Mouse (Mus musculus): ENCODE data around the gene 2410137M14Rik. TPM values are rescaled to one million over a fixed set of nuclear protein-coding genes. Genes with fewer than 3 reads are reported as not detected.

2410137M14Rik gene
- polyA plus RNA-seq, 1 experiment: not detected

- peaks cover 7% of the 10 kb centered on the region for H3K4me1 ChIP-seq (ENCODE audit: control insufficient read depth, insufficient read depth, insufficient read length, low read length)
- no peak overlapping the region for H3K27ac ChIP-seq (replicated peaks; ENCODE audit: low read depth, low read length)
- peak overlapping the region; percentile 59 for H3K4me3 ChIP-seq (ENCODE audit: insufficient read depth, low read depth, low read length)
Observed at GRCm38 (mm10) chr17:36947051-36947819, 33.8 kb downstream of the 2410137M14Rik start.

GRCm38 (mm10) chr17:36944121-36944775 is 36.8 kb downstream of the 2410137M14Rik start:
- peaks cover 5% of the 10 kb centered on the region for H3K4me1 ChIP-seq (ENCODE audit: control insufficient read depth, insufficient read depth, insufficient read length, low read length)
- H3K27ac ChIP-seq (replicated peaks; ENCODE audit: low read depth, low read length): no peak overlapping the region
- H3K4me3 ChIP-seq (ENCODE audit: insufficient read depth, low read depth, low read length): no peak overlapping the region

- H3K4me3 ChIP-seq (ENCODE audit: insufficient read depth, low read depth, low read length): no peak overlapping the region
- no peak overlapping the region for H3K27ac ChIP-seq (replicated peaks; ENCODE audit: low read depth, low read length)
- H3K4me1 ChIP-seq (ENCODE audit: control insufficient read depth, insufficient read depth, insufficient read length, low read length): peaks cover 5% of the 10 kb centered on the region
Observed at GRCm38 (mm10) chr17:36943691-36944090, 37.3 kb downstream of the 2410137M14Rik start.

GRCm38 (mm10) chr17:36942791-36943471 is 38.1 kb downstream of the 2410137M14Rik start, which contains the start of gene Rnf39:
Rnf39 (plus strand) TSS chr17:36942918.
- Histone ChIP-seq H3K27ac (replicated peaks; ENCODE audit: low read depth, low read length) (no peak within 1 kb of the TSS), H3K4me1 (ENCODE audit: control insufficient read depth, insufficient read depth, insufficient read length, low read length) (peaks cover 5% of the 10 kb centered on the region), H3K4me3 (ENCODE audit: insufficient read depth, low read depth, low read length) (peak within 1 kb of the TSS; percentile 43)

- peak overlapping the region; percentile 43 for H3K4me3 ChIP-seq (ENCODE audit: insufficient read depth, low read depth, low read length)
- no peak overlapping the region for H3K27ac ChIP-seq (replicated peaks; ENCODE audit: low read depth, low read length)
- H3K4me1 ChIP-seq (ENCODE audit: control insufficient read depth, insufficient read depth, insufficient read length, low read length): peaks cover 1% of the 10 kb centered on the region
Observed at GRCm38 (mm10) chr17:36942391-36942790, 38.6 kb downstream of the 2410137M14Rik start.

- H3K4me1 ChIP-seq (ENCODE audit: control insufficient read depth, insufficient read depth, insufficient read length, low read length): no peaks in the 10 kb centered on the region
- no peak overlapping the region for H3K27ac ChIP-seq (replicated peaks; ENCODE audit: low read depth, low read length)
- H3K4me3 ChIP-seq (ENCODE audit: insufficient read depth, low read depth, low read length): no peak overlapping the region
Observed at GRCm38 (mm10) chr17:36938056-36938455, 43.0 kb downstream of the 2410137M14Rik start.

- Histone ChIP-seq H3K4me3 (ENCODE audit: insufficient read depth, low read depth, low read length) (no peak overlapping the region), H3K27ac (replicated peaks; ENCODE audit: low read depth, low read length) (no peak overlapping the region), H3K4me1 (ENCODE audit: control insufficient read depth, insufficient read depth, insufficient read length, low read length) (no peaks in the 10 kb centered on the region)
Observed at GRCm38 (mm10) chr17:36931806-36932205, 49.2 kb downstream of the 2410137M14Rik start.

- Histone ChIP-seq H3K27ac (replicated peaks; ENCODE audit: low read depth, low read length) (no peak overlapping the region), H3K4me1 (ENCODE audit: control insufficient read depth, insufficient read depth, insufficient read length, low read length) (no peaks in the 10 kb centered on the region), H3K4me3 (ENCODE audit: insufficient read depth, low read depth, low read length) (no peak overlapping the region)
Observed at GRCm38 (mm10) chr17:36931130-36931529, 49.9 kb downstream of the 2410137M14Rik start.

- Histone ChIP-seq H3K27ac (replicated peaks; ENCODE audit: low read depth, low read length) (no peak overlapping the region), H3K4me3 (ENCODE audit: insufficient read depth, low read depth, low read length) (no peak overlapping the region), H3K4me1 (ENCODE audit: control insufficient read depth, insufficient read depth, insufficient read length, low read length) (no peaks in the 10 kb centered on the region)
Observed at GRCm38 (mm10) chr17:36930233-36930632, 50.8 kb downstream of the 2410137M14Rik start.

- Histone ChIP-seq H3K4me3 (ENCODE audit: insufficient read depth, low read depth, low read length) (no peak overlapping the region), H3K4me1 (ENCODE audit: control insufficient read depth, insufficient read depth, insufficient read length, low read length) (no peaks in the 10 kb centered on the region), H3K27ac (replicated peaks; ENCODE audit: low read depth, low read length) (no peak overlapping the region)
Observed at GRCm38 (mm10) chr17:36929236-36929932, 51.7 kb downstream of the 2410137M14Rik start.

Other genes with a start within 250 kb of the 2410137M14Rik start
- gene H2-M10.5, start 208.3 kb downstream of the 2410137M14Rik start, polyA plus RNA-seq (2012; ENCODE audit: insufficient read depth, insufficient read length, missing spikeins): not detected in 2 replicates
- not detected in 2 replicates for gene H2-M10.6, start 169.1 kb downstream of the 2410137M14Rik start, polyA plus RNA-seq (2012; ENCODE audit: insufficient read depth, insufficient read length, missing spikeins)
- gene Trim26, start 144.1 kb downstream of the 2410137M14Rik start, polyA plus RNA-seq (2012; ENCODE audit: insufficient read depth, insufficient read length, missing spikeins): 14.9 and 17.1 TPM in 2 replicates
- gene Trim15, start 114.0 kb downstream of the 2410137M14Rik start, polyA plus RNA-seq (2012; ENCODE audit: insufficient read depth, insufficient read length, missing spikeins): not detected in 2 replicates
- gene Trim10, start 111.7 kb downstream of the 2410137M14Rik start, polyA plus RNA-seq (2012; ENCODE audit: insufficient read depth, insufficient read length, missing spikeins): 0.67 TPM in 1 of 2 replicates, not detected in the other
- not detected in 2 replicates for gene Trim40, start 91.1 kb downstream of the 2410137M14Rik start, polyA plus RNA-seq (2012; ENCODE audit: insufficient read depth, insufficient read length, missing spikeins)
- gene Trim31, start 83.1 kb downstream of the 2410137M14Rik start, polyA plus RNA-seq (2012; ENCODE audit: insufficient read depth, insufficient read length, missing spikeins): not detected in 2 replicates
- gene Rnf39, start 38.3 kb downstream of the 2410137M14Rik start, polyA plus RNA-seq (2012; ENCODE audit: insufficient read depth, insufficient read length, missing spikeins): not detected in 2 replicates
- 55.7 and 69.7 TPM in 2 replicates for gene Ppp1r11, start 29.5 kb downstream of the 2410137M14Rik start, polyA plus RNA-seq (2012; ENCODE audit: insufficient read depth, insufficient read length, missing spikeins)
- 32.3 and 39.8 TPM in 2 replicates for gene Znrd1, start 22.7 kb downstream of the 2410137M14Rik start, polyA plus RNA-seq (2012; ENCODE audit: insufficient read depth, insufficient read length, missing spikeins)
- 28.6 and 29.2 TPM in 2 replicates for gene Znrd1as, start 22.6 kb downstream of the 2410137M14Rik start, polyA plus RNA-seq (2012; ENCODE audit: insufficient read depth, insufficient read length, missing spikeins)
- gene H2-M5, start 8.3 kb upstream of the 2410137M14Rik start, polyA plus RNA-seq (2012; ENCODE audit: insufficient read depth, insufficient read length, missing spikeins): 0.63 TPM in 1 of 2 replicates, not detected in the other
- not detected in 2 replicates for gene Zfp57, start 19.9 kb upstream of the 2410137M14Rik start, polyA plus RNA-seq (2012; ENCODE audit: insufficient read depth, insufficient read length, missing spikeins)
- gene Mog, start 42.2 kb upstream of the 2410137M14Rik start, polyA plus RNA-seq (2012; ENCODE audit: insufficient read depth, insufficient read length, missing spikeins): not detected in 2 replicates
- gene Gabbr1, start 64.7 kb upstream of the 2410137M14Rik start, polyA plus RNA-seq (2012; ENCODE audit: insufficient read depth, insufficient read length, missing spikeins): 3.8 and 4.5 TPM in 2 replicates
- gene Olfr90, start 107.3 kb upstream of the 2410137M14Rik start, polyA plus RNA-seq (2012; ENCODE audit: insufficient read depth, insufficient read length, missing spikeins): not detected in 2 replicates
- not detected in 2 replicates for gene Olfr91, start 117.0 kb upstream of the 2410137M14Rik start, polyA plus RNA-seq (2012; ENCODE audit: insufficient read depth, insufficient read length, missing spikeins)
- not detected in 2 replicates for gene Olfr92, start 138.9 kb upstream of the 2410137M14Rik start, polyA plus RNA-seq (2012; ENCODE audit: insufficient read depth, insufficient read length, missing spikeins)
- gene Olfr93, start 180.3 kb upstream of the 2410137M14Rik start, polyA plus RNA-seq (2012; ENCODE audit: insufficient read depth, insufficient read length, missing spikeins): not detected in 2 replicates
- gene Ubd, start 212.7 kb upstream of the 2410137M14Rik start, polyA plus RNA-seq (2012; ENCODE audit: insufficient read depth, insufficient read length, missing spikeins): 2.6 and 2.9 TPM in 2 replicates
- gene Olfr94, start 219.8 kb upstream of the 2410137M14Rik start, polyA plus RNA-seq (2012; ENCODE audit: insufficient read depth, insufficient read length, missing spikeins): not detected in 2 replicates
- not detected in 2 replicates for gene Olfr95, start 231.9 kb upstream of the 2410137M14Rik start, polyA plus RNA-seq (2012; ENCODE audit: insufficient read depth, insufficient read length, missing spikeins)
- gene Olfr96, start 238.9 kb upstream of the 2410137M14Rik start, polyA plus RNA-seq (2012; ENCODE audit: insufficient read depth, insufficient read length, missing spikeins): not detected in 2 replicates